Mouse (Mus musculus) heart, adult 2 months (tissue): ENCODE results near the gene Txlng. TPM values are rescaled to one million over a fixed set of nuclear protein-coding genes. Genes with fewer than 3 reads are reported as not detected.
A peak's percentile ranks its signal among the peaks of the same experiment; 100 is the strongest.

Source experiments
- DNase-seq, 2 experiments: peaks; one replicate each; pipeline ENCODE4 v3.0.0; 2021
- H3K27ac ChIP-seq: fragments of 200-600 bp; 2 replicates; pipeline ENCODE4 v1.8.1; 2022
- H3K27me3 ChIP-seq: fragments of 200-500 bp; 2 replicates; pipeline ENCODE4 v1.6.1; 2012; ENCODE audit warnings: mild to moderate bottlenecking, low read length, inconsistent platforms, mixed read lengths; ENCODE audit not compliant: control insufficient read depth, insufficient read depth
- H3K36me3 ChIP-seq: fragments of 200-500 bp; 2 replicates; pipeline ENCODE4 v1.6.1; 2012; ENCODE audit warnings: low read length, inconsistent platforms; ENCODE audit not compliant: control insufficient read depth, insufficient read depth
- H3K4me1 ChIP-seq: fragments of 200-500 bp; 2 replicates; pipeline ENCODE4 v1.6.1; 2011; ENCODE audit warnings: low read length; ENCODE audit not compliant: control insufficient read depth, insufficient read depth
- H3K4me3 ChIP-seq: fragments of 200-600 bp; 2 replicates; pipeline ENCODE4 v1.8.1; 2022
- H3K79me2 ChIP-seq: fragments of 200-500 bp; replicated peaks from 2 replicates; pipeline ENCODE4 v1.6.1; 2012; ENCODE audit warnings: mild to moderate bottlenecking, inconsistent platforms, low read length, moderate library complexity, mixed read lengths; ENCODE audit not compliant: control insufficient read depth, insufficient read depth
- H3K9ac ChIP-seq: fragments of 200-500 bp; 2 replicates; pipeline ENCODE4 v1.6.1; 2012; ENCODE audit warnings: low read depth, mild to moderate bottlenecking, control low read depth, inconsistent platforms, low read length, mixed read lengths
- CTCF ChIP-seq: fragments of 200-600 bp; IDR thresholded peaks from 2 replicates; pipeline ENCODE4 v1.8.1; 2022; ENCODE audit warnings: antibody characterized with exemption, mild to moderate bottlenecking, moderate library complexity
- EP300 ChIP-seq: fragments of 200-500 bp; IDR thresholded peaks from 2 replicates; pipeline ENCODE4 v1.6.1; 2011; ENCODE audit warnings: low read depth, low read length, control low read depth; ENCODE audit not compliant: insufficient read depth
- POLR2A ChIP-seq: fragments of 200-500 bp; IDR thresholded peaks from 2 replicates; pipeline ENCODE4 v1.6.1; 2011; ENCODE audit warnings: mild to moderate bottlenecking, low read depth, low read length, control low read depth; ENCODE audit not compliant: insufficient read depth
- WGBS: fragments of 180-500 bp; shearing (Covaris S2); methylation state at CpG from one replicate; pipeline ENCODE4 v1.1.7; 2018; 5-methylcytosine and 5-hydroxymethylcytosine counted together
- intact Hi-C: fragments of 180-260 bp; cut with DNase I; formaldehyde crosslinking; loops from one replicate; pipeline ENCODE4 v1.15.1; 2025
- long read RNA-seq: library from polyadenylated mRNA; stranded (forward); transcript quantifications from one replicate; pipeline ENCODE4 v2.0.0, GENCODE M21; 2021
- polyA plus RNA-seq: library from polyadenylated mRNA; depleted of rRNA; stranded (reverse); fragments of >200 nt; gene quantifications from 2 replicates; pipeline ENCODE4 v1.2.3, GENCODE M21; 2012; rRNA removed
- total RNA-seq, 2 experiments: library from RNA; stranded (reverse); gene quantifications; 2 replicates each; pipeline ENCODE4 v1.2.3; 2021

Txlng gene
- total RNA-seq (1 to 10 TPM; 6.9 to 8.1 TPM), polyA plus RNA-seq (2.8 and 5.9 TPM in 2 replicates)
- long read RNA-seq, partial matches to known transcripts: 0 of 1 reads
- long read RNA-seq, other reads (novel, unspliced or antisense): 0 of 1 reads

DNA sequence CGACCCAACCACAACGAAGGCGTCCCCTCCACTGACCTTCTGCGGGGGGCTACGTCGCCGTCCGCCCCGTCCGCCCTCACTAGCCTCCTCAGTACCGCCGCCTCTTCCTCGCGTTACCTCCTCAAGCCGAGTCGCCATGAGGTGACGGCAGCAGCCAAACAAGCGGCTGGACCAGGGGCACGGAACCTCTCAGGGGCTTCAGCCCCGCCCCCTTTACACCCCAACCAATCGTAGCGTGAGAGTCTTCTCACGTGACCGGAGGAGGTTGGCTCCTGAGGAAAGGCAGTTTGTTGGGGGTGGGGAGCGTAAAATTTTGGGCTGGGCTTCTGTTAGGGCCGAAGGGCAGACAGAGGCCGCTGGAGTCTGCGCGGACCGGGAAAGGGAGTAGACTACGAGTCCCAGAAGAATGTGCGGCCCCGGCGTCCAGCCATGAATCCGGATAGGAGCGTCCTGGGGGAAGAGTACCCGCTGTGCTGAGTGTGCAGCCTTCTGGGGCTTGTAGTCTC is at the start of gene Txlng:
Gene Txlng (minus strand): TSS at position 252 of the 506 bp plus-strand sequence.
- Histone ChIP-seq H3K36me3 (no peaks in the 10 kb centered on the region), H3K4me1 (no peaks in the 10 kb centered on the region), H3K79me2 (no peaks in the 10 kb centered on the region), H3K9ac (peak within 1 kb of the TSS; percentile 69), H3K27ac (peak within 1 kb of the TSS; percentile 77), H3K4me3 (peak within 1 kb of the TSS; percentile 60), H3K27me3 (no peaks in the 10 kb centered on the region)
- TF ChIP-seq CTCF: no peak
- TF ChIP-seq POLR2A: peak; percentile 87
- WGBS: 24% methylated on average over 37 of the region's 37 CpGs
- intact Hi-C loops: no loop called here
- peak; percentile 90 to 97 for DNase-seq

DNA sequence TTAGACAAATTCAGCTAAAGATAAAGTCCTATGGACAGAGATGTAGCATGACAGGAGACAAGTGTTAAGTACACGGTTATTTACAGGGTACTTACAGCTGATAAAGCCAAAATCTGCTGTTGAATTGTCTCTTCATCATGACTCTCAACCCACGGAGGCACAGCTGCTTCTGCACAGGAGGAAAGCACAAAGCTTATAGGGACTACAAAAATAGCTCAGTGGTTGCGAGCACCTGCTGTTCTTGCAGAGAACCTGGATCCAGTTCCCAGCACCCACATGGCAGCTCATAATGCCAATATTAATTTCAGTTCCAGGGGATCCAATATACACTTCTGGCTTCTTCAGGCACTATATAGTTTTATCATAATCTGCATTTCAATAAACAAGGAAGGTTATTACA is 49.0 kb upstream of the Txlng start:
- no peaks in the 10 kb centered on the region for H3K36me3 ChIP-seq
- H3K4me3 ChIP-seq: no peak overlapping the region
- intact Hi-C loops: no loop called here
- H3K4me1 ChIP-seq: no peaks in the 10 kb centered on the region
- no peak overlapping the region for H3K9ac ChIP-seq
- no peak for TF ChIP-seq POLR2A
- no peak for TF ChIP-seq EP300
- TF ChIP-seq CTCF: no peak
- DNase-seq: no peak
- 80% methylated on average over 3 of the region's 3 CpGs for WGBS
- no peak overlapping the region for H3K27ac ChIP-seq
- no peaks in the 10 kb centered on the region; the same call in 1 of the 2 replicates for H3K79me2 ChIP-seq
- H3K27me3 ChIP-seq: no peaks in the 10 kb centered on the region

DNA sequence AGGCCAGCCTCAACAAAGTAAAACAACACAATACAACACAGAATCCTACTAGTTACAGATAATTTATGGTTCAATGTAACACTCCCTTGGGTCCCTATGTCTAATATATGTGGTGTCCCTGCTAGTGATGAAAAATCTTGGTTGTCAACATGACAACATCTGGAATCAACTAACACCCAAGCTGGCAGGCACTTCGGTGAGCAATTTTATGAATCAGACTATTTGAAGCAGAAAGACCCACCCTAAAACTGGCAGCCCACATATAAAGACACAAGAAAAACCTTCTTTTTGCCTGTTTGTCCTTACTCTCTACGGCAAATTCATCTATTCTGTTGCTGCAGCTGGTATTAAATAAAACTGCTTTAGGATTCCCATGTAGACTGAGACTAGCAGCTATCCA is 44.5 kb upstream of the Txlng start:
- intact Hi-C loops: loop anchor here (5.0 kb wide), 1 partner anchor 156 kb away; no protein-coding TSS in a partner anchor
- TF ChIP-seq POLR2A (no peak), EP300 (no peak), CTCF (no peak)
- H3K9ac ChIP-seq: no peak overlapping the region
- H3K79me2 ChIP-seq: no peaks in the 10 kb centered on the region
- WGBS: 87% methylated on average over 2 of the region's 2 CpGs
- no peaks in the 10 kb centered on the region for H3K27me3 ChIP-seq
- H3K4me1 ChIP-seq: no peaks in the 10 kb centered on the region
- H3K27ac ChIP-seq: no peak overlapping the region
- H3K4me3 ChIP-seq: no peak overlapping the region
- peaks cover 4% of the 10 kb centered on the region for H3K36me3 ChIP-seq
- DNase-seq: no peak

DNA sequence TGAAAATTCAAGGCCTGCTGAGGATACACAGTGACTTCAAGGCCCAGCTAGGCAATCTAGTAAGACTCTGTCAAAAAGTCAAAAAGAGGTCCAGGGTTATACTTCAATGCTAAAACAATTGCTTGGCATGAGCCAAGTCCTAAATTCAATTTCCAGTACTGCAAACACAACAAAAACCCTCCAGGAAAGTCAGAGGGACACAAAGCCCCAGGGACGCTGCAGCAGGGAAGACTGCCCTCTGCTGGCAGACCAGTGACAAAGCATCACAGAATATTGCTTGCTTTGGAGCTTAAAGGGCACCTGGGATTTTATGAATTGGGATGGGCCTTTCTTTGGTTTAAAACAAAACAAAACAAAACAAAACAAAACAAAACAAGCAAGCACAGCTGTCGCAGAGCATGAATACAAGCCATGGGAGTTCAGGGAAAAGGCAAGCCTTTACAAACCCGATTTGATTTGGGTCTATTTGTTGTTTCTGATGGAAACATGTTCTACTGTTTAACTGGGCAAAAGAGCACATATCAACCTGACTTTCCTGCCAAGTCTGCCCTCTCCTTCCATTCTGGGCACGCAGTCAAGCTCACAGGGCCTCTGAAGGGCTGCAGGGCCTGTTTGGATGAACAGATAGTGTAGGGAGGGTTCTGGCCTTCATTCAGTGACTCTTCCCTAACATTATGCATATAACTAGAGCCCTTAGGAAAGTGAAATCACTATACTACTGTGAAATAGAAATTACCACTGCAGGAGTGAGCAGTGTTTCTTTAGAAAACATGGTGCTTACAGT is 42.7 kb upstream of the Txlng start:
- H3K79me2 ChIP-seq: no peaks in the 10 kb centered on the region
- DNase-seq: peak; percentile 23 to 39
- peaks cover 4% of the 10 kb centered on the region for H3K36me3 ChIP-seq
- WGBS: 28% methylated on average over 4 of the region's 4 CpGs
- H3K27me3 ChIP-seq: no peaks in the 10 kb centered on the region
- TF ChIP-seq CTCF (peak; percentile 88), POLR2A (no peak)
- no peak overlapping the region for H3K9ac ChIP-seq
- intact Hi-C loops: loop anchor here (5.0 kb wide), 1 partner anchor 155 kb away; no protein-coding TSS in a partner anchor
- peak overlapping the region; percentile 42; the same call in 1 of the 2 replicates for H3K27ac ChIP-seq
- H3K4me1 ChIP-seq: no peaks in the 10 kb centered on the region
- no peak overlapping the region for H3K4me3 ChIP-seq

GRCm38 (mm10) chrX:162868294-162868965 is 39.2 kb upstream of the Txlng start:
- Histone ChIP-seq H3K27ac (no peak overlapping the region), H3K27me3 (no peaks in the 10 kb centered on the region), H3K36me3 (peaks cover 4% of the 10 kb centered on the region), H3K79me2 (no peaks in the 10 kb centered on the region), H3K9ac (no peak overlapping the region), H3K4me1 (no peaks in the 10 kb centered on the region), H3K4me3 (no peak overlapping the region)
- WGBS: 67% methylated on average over 3 of the region's 3 CpGs
- peak in 1 of 2 experiments; percentile 5 for DNase-seq
- intact Hi-C loops: no loop called here
- TF ChIP-seq EP300: no peak
- no peak for TF ChIP-seq POLR2A
- TF ChIP-seq CTCF: no peak

DNA sequence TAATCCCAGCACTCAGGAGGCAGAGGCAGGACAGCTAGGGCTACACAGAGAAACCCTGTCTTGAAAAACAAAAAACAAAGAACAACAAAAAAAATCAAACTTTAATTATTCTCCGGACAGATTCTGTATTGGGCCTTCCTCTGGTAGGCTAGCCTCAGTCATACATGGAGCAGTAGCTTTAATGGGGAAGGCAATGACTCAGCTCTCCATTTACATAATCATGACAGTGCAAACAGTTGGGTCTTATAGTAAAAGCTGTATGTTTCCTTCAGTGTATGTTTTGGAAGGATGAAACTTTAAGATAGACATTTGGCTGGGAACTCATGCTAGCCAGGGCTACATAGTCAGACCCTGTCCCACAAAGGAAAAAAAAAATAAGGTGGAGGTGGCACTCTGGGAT is 19.4 kb upstream of the Txlng start:
- no peaks in the 10 kb centered on the region for H3K79me2 ChIP-seq
- no peak overlapping the region for H3K27ac ChIP-seq
- no peak overlapping the region for H3K9ac ChIP-seq
- intact Hi-C loops: no loop called here
- H3K27me3 ChIP-seq: no peaks in the 10 kb centered on the region
- DNase-seq: no peak
- WGBS: 92% methylated on average over 1 of the region's 1 CpGs
- no peaks in the 10 kb centered on the region for H3K36me3 ChIP-seq
- H3K4me3 ChIP-seq: no peak overlapping the region
- TF ChIP-seq CTCF (no peak), EP300 (no peak), POLR2A (no peak)
- H3K4me1 ChIP-seq: no peaks in the 10 kb centered on the region
